Mouse (Mus musculus) left cerebral cortex, adult 8-10 months (tissue): ENCODE results near the gene Smco2. TPM values are rescaled to one million over a fixed set of nuclear protein-coding genes. Genes with fewer than 3 reads are reported as not detected.
A peak's percentile ranks its signal among the peaks of the same experiment; 100 is the strongest.

Source experiments
- DNase-seq, 2 experiments: peaks; one replicate each; pipeline ENCODE4 v3.0.0; 2022; ENCODE audit warnings: low spot score in 2 of 2
- total RNA-seq, 4 experiments: library from RNA; stranded (reverse); gene quantifications; 2 replicates each; pipeline ENCODE4 v1.2.4; 2022

The Smco2 gene
- under 1 TPM in 1 of 4 experiments, not detected in 3; 0.73 TPM for total RNA-seq

DNA sequence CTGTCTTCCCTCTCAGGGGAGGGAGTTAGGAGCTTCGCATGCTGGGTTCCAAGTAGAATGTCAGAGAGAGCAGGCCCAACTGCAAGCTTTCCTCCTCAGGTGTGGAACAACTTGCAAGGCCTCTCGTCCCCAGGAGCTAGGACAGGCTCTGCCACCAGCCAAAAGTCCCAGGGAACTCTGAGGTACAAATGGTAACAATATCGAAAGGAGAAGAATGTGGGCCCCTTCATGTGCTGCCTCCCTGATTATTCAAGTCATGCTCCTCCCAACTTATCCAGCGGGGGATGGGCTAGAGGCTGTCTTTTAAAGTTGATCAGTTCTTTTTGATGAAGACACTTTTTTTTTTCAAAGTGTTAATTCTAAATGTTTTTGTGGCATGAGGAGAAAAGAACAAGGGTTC, at the start of gene Smco2:
Gene Smco2 (plus strand): TSS at position 55 of the 400 bp plus-strand sequence.
- no peak for DNase-seq

DNA sequence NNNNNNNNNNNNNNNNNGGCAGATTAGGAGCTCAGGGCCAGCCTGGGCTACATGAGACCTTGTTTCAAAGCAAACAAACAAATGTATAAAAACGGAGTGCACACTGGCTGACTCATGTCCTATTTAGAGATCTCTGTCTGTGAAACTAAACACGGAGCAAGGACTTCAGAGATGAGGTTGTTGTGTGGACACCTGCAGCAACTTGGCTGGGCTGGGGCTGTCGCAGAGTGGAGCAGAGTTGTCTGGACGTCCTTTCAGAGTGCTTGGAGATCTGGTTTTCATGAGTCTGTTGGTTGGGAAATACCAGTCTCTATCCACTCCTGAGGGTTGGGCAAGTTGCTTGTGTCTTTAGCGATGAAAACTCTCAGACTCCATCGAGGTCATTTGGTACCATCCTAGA, 39.9 kb upstream of the Smco2 start:
- DNase-seq = no peak

DNA sequence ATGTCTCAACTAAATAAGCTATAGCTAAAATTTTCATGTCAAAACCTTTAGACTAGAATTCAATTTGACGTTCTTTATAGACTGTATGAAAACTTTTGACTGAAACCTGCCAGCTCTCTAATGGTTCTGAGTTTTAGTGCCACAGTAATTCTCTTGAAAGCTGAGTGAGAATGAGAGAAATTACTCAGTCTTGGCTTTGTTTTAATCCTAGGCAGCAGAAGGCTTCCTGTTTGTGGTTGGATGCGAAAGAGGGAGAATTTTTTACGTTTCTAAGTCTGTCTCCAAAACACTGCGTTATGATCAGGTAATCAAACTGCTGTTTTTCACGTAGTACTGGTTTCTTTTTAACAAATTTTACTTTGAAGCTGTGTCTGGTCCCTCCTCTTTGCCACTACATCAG, 36.9 kb upstream of the Smco2 start:
- DNase-seq = no peak

- DNase-seq = no peak
Measured at GRCm38 (mm10) chr6:146820177-146820965, 29.5 kb upstream of the Smco2 start.

DNA sequence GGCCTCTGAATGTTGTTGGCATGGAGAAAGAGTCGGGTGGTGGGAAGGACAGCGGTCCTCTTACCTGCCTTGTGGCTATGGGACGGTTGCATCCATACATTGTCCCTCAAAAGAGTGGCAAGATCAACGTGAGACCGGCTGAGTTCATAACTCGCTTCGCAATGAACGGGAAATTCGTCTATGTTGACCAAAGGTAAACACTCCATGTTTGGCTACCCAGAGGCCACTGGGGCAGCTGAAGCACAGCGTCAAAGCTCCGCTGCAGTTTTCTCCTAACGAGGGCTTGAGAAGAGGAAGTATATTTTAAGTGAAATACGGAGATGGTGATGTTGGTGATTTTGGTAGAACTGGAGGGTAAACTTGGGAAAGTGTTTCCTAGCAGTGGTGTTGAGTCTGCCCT, 27.9 kb upstream of the Smco2 start:
- no peak for DNase-seq

- DNase-seq = peak in 1 of 2 experiments; percentile 36
Measured at GRCm38 (mm10) chr6:146824727-146825486, 25.0 kb upstream of the Smco2 start.

- no peak for DNase-seq
Measured at GRCm38 (mm10) chr6:146825487-146825773, 24.5 kb upstream of the Smco2 start.

DNA sequence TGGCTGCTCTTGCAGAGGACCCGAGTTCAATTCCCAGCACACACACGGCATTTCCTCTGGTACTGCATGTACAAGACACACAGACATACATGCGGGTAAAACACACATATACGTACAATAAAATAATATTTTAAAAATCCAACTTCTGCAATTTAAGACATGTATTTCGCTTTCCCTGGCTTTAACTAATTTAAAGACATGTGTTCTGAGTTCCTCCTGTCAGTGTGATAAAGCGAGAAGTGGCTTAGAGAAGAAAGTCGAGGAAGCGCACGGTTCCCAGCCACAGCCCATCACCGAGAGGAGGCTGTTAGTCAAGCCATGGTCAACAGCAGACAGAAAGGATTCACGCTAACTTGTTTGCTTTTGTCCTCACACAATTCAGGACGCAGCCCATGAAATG, 18.6 kb upstream of the Smco2 start:
- no peak for DNase-seq

DNA sequence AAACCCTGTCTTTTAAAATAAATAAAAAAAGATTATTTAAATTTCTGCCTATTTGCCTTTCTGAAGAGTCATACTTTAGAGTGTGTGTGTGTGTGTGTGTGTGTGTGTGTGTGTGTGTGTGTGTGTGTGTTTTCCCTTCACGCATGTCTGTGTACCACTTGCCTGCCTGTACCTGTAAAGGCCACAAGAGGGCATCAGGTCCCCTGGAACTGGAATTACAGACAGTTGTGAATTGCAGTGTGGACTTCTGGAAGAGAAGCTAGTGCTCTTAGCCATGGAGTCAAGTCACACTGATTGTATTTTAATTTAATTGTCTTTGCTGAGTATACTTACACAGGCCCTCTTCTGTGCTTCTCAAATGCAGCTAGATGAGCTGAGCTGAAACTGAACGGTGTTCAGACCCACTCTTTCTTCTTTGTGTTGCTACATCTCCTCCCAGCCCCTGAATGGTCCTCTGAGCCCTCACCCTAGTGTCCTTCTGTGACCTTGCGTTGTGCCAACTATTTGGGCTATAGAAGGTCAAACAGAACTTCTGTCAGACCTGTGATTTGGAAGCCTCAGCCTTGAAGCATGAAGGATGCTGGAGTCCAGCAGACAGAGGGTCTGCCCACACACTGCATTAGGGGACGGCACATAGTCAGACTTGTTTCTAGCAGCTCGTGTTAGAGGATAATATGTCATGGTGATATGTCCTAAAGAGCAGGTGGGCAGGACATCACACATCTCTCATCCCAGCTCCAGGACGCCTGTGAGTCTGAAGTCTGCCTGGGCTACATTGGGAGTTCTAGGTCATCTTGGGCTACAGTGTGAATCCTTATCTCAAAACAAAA, 16.2 kb upstream of the Smco2 start:
- peak in 1 of 2 experiments; percentile 38 for DNase-seq

DNA sequence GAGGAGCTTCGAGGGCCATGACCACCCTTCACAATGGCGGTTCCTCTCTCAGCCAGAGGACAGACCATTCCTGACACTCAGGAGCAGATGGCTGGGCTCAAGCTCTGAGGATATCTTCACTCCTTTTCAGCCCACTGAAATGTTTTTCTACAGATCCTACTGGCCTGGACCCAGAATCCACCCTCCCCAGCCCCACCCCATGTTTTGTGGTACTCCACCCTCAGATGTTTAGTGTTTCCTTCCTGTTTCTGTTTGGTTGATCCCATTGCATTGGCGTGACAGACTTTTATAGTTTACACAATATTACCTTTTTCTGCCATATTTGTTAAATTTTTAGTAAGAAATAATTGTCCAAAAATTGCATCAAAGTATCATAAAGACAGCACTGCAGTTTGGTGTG, 15.6 kb upstream of the Smco2 start:
- no peak for DNase-seq

GRCm38 (mm10) chr6:146835784-146836183, 14.1 kb upstream of the Smco2 start:
- DNase-seq = no peak

DNA sequence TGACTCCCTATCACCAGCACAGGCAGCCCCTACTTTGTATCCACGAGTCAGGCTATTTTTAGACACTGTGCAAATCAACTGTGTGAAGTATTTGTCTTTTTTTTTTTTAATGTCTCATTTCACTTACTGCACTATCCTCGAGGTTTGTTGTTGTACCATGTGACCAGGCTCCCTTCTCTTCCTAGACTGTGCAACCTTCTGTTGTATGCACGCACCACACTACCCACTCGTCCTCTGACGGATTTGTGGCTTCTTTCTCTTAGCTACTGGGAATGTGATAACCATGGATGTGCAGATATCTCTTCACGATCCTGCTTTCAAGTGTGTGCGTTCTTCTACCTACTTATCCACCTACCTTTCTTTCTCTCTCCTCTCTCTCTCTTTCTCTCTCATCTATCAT, 12.6 kb upstream of the Smco2 start:
- DNase-seq = no peak

DNA sequence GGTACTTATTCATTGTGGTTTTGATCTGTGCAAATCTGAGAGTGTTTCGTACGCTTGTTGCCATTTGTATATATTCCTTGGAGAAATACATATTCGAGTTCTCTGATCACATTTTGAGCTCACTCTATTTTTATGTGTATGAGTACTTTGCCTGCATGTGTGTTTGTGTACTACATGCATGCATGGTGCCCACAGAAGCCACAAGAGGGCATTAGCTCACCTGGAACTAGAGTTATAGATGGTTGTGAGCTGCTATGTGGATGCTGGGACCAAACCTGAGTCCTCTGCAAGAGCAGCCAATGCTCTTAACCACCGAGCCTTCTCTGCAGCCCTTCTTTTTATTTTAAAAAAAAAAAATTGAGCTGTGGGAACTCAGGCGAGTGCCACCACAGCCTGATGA, 11.5 kb upstream of the Smco2 start:
- DNase-seq = no peak

DNA sequence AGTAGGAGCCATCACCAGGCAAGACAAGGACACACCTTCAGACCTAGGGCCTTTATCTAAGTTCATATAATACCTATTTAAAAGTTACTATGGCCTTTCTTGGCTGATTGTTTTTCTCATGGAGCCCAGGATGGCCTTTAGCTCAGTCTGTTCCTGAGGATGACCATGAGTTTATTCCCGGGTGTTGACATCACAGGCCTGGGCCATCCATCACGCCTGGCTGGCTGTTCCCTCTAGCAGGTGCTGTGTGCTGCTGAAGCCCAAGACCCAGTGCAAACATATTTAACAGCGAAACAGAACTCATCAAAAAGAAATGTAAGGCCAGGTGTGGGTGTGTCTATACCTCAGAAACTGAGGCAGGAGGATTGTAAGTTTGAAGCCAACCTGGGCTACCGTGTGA, 11.0 kb upstream of the Smco2 start:
- DNase-seq = no peak

DNA sequence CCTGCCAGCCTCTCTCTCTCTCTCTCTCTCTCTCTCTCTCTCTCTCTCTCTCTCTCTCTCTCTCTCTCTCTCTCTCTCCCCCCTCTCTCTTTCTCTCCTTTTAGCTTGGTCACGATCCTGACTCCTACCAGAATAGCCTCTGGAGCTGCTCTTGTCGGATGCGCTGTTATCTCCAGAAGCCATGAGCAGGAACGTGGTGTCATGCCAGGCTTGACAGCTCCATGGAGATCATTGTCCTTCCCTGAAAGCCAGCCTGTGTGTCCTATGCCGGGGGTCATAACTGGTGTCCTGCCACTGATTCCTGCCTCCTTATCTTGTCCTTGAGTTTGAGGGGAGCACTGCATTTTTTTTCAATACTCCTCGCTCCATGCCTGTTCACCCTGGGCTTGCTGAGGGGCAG, 5.0 kb upstream of the Smco2 start:
- DNase-seq = no peak

DNA sequence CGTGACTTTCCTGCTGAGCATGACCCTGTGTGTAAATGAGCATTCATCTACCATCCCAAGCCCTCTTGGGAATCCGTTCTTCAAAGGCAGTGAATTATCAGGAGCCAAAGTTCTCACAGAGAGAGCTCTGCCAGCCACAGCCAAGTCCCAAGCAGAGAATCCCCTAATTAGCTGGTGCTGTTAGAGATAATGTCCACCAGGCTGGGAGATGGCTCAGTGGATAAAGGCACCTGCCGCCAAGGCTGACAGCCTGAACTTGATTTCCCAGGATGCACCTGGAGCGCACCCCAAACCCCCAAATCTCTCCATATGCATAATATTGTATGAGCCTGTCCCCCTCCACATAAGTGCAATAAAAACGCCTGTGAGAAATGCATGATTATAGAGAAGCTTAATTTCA, 4.6 kb upstream of the Smco2 start:
- no peak for DNase-seq

DNA sequence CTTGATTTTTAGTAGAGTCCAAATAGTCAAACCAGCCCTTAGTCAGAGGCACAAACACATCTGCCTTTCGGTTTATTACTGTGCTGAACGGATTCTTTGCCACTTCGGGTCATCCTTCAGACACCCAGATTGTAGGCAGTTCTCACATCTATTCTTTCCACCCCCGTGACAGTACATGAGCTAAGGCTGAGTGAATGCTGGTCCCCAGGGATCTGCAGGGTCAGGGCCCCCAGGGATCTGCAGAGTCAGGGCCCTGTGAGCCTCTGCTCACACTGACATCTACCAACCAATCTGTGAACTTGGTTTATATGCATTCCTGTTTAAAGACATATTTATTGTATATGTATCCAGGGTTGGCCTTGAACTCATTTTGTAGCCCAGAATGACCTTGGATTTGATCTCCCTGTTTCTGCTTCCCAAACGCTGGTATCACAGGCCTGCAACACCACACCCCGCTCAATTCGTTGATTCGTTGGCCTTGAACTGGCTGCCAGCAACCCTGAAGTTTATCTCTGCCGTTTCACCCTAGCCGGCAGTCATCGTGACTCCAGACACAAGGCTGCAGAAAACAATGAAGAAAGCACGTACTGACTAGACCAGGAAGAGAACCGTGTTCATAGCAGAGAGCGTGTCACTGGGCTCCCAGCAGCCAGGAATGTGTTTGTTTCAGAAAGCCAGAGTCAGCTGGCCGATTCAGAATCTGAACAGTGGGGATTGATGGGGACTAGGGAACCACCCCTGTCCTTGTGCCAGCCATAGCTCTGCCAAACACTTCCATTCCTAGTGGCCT, 3.7 kb upstream of the Smco2 start:
- no peak for DNase-seq

- DNase-seq = no peak
Measured at GRCm38 (mm10) chr6:146847402-146847801, 2.5 kb upstream of the Smco2 start.

GRCm38 (mm10) chr6:146848281-146848680, 1.6 kb upstream of the Smco2 start:
- DNase-seq = no peak

DNA sequence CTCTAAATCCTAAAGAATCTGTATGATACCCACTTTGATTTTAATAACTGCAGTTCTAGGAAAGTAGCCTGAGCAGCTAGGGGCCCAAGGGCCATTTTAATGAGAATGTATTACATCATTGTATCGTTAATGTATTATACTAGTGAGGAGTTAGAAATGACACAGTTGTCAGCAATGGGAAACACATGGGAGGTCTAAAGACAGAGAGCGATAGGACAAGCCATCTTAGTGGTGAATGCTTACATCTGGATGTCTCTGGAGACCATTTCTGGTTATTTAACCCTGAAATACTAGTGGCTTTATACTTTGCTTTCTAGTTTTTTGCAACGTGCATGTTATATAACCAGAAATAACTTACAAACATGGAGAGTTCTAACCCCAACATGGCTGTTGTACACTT, 2.0 kb downstream of the Smco2 start:
- DNase-seq = no peak

DNA sequence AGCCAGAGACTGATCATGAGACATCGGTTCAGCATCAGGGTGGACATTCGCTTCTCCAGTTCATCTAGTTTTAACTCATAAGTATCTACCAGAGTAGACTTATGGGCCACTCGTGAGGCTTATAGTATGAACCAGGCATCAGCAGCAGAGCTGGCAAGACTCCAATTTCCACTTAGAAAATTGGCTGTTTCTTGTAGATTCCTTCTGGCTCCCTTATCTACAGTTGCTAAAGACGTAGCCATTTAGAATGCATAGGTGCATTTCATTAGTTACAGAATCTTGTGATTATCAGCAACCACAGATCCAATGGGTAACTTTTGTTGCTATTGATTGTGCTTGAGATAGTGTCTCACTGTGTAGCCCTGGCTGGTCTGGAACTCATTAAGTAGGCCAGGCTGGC, 2.8 kb downstream of the Smco2 start:
- no peak for DNase-seq
